Mouse (Mus musculus): ENCODE measurements around the gene Tars.

Gene Tars

GRCm38 (mm10) chr15:11361824-11362223, 37.6 kb downstream of the Tars start:
- no peak for DNase-seq (ENCODE audit: low spot score)

- DNase-seq (ENCODE audit: low spot score) = no peak
Measured at GRCm38 (mm10) chr15:11360888-11361287, 38.6 kb downstream of the Tars start.

GRCm38 (mm10) chr15:11357501-11357900, 42.0 kb downstream of the Tars start:
- no peak for DNase-seq (ENCODE audit: low spot score)

GRCm38 (mm10) chr15:11355865-11356264, 43.6 kb downstream of the Tars start:
- no peak for DNase-seq (ENCODE audit: low spot score)

- no peak for DNase-seq (ENCODE audit: low spot score)
Measured at GRCm38 (mm10) chr15:11339467-11340180, 59.8 kb downstream of the Tars start.

All from ovary, postnatal 14 days (tissue).